Mouse (Mus musculus) small intestine, adult 2 months (tissue): ENCODE data around the gene Fcnb.

ENCODE experiments used
- CTCF ChIP-seq: fragments of 200-500 bp; IDR thresholded peaks from 2 replicates; pipeline ENCODE4 v1.5.1; 2012; ENCODE audit warnings: low read depth, mild to moderate bottlenecking, control low read depth, inconsistent platforms, low read length, moderate library complexity, mixed read lengths; ENCODE audit not compliant: insufficient replicate concordance, insufficient read length; ENCODE audit errors: extremely low read depth
- POLR2A ChIP-seq: fragments of 200-500 bp; IDR thresholded peaks from 2 replicates; pipeline ENCODE4 v1.6.1; 2012; ENCODE audit warnings: low read depth, mild to moderate bottlenecking, control low read depth, inconsistent platforms, low read length, moderate library complexity

- TF ChIP-seq POLR2A (no peak), CTCF (no peak)
These were observed 16.7 kb downstream of the Fcnb start for GRCm38 (mm10) chr2:28067821-28068536.
